Mouse (Mus musculus) kidney, adult 18-20 months (tissue): ENCODE data around the gene Gm21865.
"Not testable (repeated sequence)": the region's sequence is repeated elsewhere in the genome, so short reads cannot be mapped to it uniquely, and the experiment has no call there.

Experiments used
- DNase-seq: peaks from one replicate; pipeline ENCODE4 v3.0.0; 2021

Gene Gm21865

GRCm38 (mm10) chrY:40316803-40317202 is at the start of gene Gm21865:
Gene Gm21865 (minus strand): TSS chrY:40316903.
- not testable (repeated sequence) for DNase-seq
